Mouse (Mus musculus) thymus, adult 18-20 months (tissue): Measurements from ENCODE around the gene Scg3.
A peak's percentile ranks its signal among the peaks of the same experiment; 100 is the strongest.
"Not testable (repeated sequence)": the region's sequence is repeated elsewhere in the genome, so short reads cannot be mapped to it uniquely, and the experiment has no call there.

Experiments used
- DNase-seq, 2 experiments: peaks; one replicate each; pipeline ENCODE4 v3.0.0; 2022; ENCODE audit warnings: mixed read lengths in 2 of 2

Scg3 gene

DNA sequence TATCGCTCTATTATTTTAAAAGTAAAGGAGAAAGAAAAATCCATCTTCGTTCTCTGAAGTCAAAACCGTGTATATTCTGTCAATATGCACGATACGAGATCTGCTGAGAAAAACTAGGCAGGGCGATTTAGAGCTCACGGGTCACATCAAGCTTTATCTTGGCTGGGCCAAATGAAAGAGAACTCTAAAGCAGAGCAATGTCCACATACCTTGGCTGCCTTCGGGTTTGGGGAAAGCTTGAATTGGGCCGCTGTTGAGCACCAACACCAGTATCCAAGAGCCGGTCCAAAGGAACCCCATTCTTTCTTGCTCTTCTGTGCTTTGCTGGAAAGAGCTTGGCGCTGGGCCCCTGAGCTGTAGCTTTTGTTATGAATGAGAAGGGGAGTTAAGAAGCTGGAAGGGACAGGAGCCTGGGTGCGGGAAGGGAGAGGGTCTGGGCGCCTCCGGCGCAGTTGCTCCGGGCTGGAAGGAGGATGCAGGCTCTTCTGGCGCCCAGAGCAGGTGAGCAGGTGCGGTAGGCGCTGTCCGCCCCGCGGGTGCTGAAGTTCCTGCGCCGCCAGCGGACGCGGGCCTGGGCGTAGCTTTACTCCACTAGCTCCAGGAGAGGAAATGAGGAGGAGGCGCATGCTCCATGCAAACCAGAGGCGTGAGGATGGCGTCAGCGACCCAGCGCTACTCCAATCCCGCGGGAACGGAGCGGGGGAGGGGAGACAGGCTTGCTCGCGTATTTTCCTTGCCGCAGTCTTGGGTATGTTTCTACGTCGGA, at the start of gene Scg3:
TSS of gene Scg3 (minus strand) at position 631 of the 766 bp plus-strand sequence.
- DNase-seq = peak; percentile 12 to 15

DNA sequence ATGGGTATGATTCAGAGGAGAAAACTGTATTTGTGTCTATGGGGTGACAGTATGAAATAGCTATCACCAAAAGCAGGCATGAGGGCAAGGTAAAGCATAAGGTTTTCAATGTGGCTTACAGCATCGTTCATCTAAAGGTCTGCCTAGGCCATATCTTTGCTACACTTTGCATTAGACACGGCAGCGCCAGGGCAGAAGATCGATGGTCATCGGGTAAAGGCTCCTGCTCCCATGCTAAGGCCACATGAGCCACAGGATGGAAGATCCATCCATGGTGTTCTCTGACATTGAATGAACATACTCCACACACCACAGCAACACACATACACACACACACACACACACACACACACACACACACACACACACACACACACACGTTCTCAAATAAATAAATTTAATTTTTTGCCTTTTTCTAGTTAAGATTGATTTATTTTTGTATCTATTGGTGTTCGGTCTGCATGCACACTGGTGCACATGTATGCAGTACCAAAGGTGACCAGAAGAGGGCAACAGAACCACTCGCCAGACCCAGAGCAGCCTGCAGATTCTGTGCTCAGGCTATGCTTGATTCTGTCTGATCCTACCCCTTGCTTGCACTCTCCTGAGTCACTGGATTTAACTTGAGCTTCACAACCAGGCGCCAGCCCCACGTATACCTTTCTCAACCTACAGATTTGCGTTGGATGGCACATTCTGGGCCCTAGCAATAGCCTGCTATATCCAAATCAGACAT, 36.3 kb upstream of the Scg3 start:
- peak in 1 of 2 experiments; percentile 3 for DNase-seq

DNA sequence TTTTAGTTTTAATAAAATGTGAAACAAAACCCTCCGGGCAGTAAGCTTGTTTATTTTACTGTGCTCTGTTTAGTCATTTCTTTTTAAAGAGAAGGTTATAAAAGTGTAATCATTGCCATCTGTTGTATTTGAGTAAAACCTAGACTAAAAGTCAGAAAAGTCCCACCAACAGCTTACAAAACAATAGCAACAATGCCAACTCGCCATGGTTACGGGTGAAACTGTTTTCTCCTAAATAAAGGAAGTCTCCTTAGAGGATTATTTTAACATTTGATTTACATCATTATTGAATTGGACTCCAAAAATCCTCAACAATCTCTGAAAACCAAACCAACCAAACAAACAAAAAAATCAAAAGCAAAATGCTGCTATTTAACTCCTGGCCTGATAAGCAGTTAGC, 35.6 kb upstream of the Scg3 start:
- no peak for DNase-seq

DNA sequence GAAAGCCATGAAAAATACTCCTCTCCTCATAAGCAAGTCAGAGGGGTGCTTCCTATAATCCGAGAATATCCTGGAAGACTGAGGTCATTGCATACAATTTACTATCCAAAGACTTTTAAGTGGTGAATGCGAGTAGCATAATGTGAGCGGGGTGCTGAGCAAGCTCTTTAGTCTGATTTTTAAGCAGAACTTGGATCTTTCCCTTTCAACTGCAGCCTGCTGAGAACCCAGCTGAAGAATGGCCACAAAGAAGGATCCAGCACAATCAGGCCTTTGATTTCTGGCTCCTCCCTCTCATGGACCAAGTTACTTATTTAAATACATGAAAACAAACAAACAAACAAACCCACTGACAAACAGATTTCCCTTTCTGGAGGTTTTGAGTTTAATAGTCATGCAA, 916 bp upstream of the Scg3 start:
- DNase-seq = no peak

DNA sequence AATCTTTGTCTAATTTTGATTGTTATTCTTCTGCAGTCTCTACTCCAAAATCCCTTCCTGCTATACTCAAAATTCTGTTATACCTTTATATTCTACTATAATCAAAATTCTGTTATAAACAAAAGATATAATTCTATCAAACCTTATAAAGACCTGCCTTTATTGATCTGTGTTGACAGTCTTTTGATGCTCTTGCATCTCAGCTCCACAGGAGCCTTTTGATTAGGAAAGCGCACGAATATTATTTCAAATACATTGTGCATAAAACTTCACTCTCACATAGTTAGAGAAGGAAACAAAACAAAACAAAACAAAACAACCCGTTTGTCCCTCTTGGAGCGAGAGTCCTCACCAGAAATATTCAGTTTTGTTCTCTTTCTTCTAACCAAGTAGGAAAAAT, 436 bp upstream of the Scg3 start:
- DNase-seq = no peak

DNA sequence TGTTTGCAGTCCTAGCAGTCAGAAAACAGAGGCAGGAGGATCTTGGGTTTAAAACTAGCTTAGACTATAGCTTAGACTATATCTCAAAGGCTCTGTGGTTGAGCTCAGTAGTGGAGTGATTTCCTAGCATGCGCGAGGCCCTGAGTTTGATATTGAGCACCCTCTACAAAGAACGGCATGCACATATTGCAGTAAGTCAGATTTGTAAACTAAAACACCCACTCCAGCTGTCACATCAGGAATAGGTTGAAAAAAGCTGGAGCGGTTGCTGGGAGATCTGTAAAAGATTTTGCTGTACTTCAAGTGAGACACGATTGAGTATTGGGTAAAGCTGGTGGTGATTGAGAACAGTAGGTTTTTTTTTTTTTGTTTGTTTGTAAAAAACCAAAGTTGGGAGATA, 3.2 kb downstream of the Scg3 start:
- DNase-seq = no peak

DNA sequence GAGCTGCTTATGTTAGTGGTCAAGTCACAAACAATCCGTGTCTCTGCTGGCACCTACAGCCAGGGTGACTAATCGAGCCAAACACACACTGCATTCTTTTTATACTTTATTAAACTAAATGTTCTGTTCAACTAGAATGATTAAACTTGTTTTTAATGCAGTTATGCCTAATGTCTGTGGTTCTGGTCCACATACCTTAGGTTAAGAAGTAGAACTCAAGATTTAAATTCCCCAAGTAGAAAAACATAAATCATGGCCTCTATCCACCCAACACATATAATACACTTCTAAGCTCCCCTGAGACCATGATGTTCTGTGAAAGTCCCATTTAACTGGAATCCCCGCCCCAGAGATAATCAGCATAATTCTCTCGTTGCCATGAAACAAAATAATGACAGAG, 4.2 kb downstream of the Scg3 start:
- no peak for DNase-seq

DNA sequence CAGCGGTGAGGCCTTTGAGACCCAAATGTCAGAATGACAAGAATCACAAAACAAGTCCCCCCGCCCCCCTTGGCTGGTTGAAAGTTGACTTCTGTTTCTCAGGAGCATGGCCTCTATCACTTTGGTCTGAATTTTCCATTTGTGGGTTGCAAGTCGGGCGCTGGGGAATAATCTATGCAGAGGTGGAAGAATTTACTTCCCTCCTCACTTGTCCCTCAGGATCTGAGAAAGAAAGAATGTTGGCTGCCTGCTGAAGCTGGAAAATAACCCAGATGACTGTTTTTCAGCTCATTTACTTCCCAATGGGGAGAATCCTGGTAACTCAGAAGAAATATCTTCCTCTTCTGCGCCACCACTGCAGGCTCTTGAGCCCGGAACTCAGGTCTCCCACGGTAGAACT, 5.5 kb downstream of the Scg3 start:
- DNase-seq = no peak

DNA sequence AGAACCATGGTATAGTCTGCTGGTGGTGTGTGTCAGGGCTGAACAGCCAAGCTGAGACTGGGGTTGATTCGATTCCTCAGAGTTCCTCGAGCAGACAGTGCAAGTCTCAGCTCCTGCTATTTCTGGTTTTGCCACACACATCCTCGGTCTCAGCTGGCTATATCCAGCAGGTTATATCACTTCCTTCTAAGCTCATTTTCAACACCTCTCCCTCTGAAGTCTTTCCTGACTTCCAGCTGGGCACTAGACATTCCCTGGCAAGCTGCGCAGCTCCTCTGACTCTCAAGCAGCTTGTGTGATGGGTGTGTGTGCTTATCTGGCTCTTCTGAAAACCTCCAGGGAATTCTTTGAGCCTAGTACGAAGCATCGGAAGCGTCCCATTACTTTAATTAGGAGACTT, 7.6 kb downstream of the Scg3 start:
- DNase-seq = no peak

DNA sequence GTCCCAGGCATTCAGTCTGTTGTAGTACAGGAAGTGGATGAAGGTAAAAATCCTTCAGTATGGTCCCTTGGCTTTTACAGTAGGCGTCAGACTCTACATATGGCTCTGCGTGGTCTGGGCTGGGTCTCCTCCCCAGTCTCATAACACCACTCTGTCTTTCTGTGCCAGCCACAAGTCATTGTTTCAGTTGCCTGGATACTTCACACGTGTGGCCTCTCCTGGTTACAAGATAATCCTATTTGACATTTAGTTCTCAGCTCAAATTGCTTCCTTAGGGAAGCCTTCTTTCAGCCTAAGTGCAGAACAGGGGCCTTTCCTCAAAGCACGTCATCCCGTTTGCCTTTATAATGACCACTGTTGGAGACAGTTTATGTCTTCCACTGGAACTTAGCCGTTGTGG, 11.1 kb downstream of the Scg3 start:
- DNase-seq = no peak

DNA sequence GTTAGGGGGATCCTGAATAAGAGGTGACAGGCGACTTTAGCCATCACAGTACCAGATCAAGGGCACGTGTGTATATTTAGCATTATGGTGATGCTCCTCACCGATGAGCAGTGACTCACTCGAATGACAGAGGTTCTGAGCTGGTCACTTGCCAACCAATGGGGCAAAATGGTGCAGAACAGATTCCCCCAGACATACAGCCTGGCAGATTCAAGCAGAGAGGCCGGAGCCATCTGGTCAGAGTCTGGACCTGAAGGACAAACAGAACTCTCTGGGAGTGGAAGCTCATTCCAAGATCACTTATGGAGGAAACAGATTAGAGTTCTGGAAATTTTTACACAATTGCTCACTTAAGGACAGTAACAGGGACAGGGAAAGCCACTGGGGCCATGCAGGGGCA, 17.2 kb downstream of the Scg3 start:
- no peak for DNase-seq

DNA sequence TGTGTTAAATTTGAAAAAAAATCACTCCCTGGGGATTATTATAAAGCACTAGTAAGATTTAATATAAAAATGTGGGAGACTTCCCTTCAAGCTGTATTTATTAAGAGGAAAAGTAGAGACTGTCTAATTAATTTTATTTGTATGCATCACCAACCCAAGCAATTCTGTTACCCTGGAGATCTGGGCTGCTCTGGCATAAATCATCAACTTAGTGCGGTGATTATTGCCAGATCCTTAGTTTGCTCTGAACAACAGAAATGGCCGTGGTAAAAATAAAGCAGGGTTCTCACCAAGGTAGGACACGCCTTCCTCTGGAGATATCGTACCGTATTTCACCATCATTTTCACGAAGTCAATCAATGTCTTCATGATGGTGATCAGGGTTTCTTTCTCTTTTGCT, 18.5 kb downstream of the Scg3 start:
- DNase-seq = no peak

DNA sequence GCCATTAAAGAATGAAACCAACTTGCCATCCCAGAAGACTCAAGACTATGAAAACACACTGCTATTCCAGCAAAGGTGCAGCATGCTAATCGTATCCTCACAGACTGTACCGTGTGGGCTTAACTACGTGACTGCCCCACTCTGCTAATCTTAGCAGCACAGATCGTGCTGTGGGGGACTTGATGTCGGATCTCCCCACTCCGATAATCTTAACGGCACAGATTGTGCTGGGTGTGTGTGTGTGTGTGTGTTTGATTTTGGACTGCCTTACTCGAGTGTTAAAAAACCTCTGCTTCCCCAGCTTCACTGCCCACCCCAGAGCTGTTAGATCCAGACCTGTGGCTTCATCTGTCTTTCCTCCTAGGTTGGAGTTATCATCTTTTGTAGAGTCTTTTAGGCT, 22.9 kb downstream of the Scg3 start:
- DNase-seq = no peak

DNA sequence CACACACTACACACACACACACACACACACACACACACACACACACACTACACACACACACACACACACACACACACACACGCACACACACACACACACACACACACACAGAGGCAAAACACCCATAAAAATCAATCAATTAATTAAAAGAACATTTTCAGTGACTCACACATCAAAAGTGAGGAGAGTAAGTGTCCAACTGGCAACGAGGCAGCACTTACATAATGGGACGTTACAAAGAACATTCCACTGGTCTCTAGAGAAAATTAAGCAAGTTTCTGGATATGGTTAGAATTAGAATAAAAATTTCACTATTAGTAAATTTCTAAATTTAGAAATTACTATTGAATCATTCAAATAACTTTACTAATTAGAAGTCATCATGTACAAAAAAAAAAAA, 27.4 kb downstream of the Scg3 start:
- DNase-seq = not testable (repeated sequence)

DNA sequence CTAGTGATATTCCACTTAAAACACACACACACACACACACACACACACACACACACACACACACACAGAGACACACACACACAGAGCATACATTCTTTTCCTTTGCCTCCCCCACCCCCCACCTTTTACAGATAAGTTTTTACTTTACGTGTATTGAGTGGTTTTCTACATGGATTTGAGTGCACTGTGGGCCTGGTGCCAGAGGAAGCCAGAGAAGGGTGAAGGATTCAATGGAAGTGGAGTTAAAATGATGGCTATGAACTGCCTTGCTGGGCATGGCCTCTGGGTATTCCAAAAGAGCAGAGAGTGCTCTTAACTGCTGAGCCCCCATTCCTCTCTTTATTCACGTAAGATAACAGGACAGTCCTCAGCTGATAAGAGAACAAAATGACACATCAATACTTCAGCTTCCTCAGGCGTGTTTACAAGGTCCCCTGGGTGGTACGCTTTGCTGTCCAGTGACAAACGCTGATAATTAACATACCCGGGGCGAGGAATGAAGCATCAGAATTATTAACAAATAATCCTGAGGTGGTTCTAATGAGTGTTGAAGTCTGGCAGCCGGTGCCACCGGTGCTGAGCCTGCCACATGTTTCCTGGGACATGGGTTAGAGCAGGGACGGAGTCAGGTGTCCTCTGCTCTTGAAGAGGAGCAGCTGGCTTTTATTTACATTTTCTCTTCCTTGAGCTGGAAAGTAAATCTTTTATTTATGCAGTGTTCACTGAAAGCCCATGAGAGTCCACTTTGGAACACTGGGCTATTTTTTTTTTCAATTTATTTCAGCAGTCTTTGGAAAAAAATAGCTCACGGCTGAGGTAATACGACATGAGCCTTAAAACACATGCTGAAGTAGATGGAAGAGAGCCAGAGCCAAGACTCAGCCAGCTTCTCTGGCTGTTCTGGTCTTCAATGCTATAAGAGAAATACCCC, 29.6 kb downstream of the Scg3 start:
- DNase-seq = no peak

DNA sequence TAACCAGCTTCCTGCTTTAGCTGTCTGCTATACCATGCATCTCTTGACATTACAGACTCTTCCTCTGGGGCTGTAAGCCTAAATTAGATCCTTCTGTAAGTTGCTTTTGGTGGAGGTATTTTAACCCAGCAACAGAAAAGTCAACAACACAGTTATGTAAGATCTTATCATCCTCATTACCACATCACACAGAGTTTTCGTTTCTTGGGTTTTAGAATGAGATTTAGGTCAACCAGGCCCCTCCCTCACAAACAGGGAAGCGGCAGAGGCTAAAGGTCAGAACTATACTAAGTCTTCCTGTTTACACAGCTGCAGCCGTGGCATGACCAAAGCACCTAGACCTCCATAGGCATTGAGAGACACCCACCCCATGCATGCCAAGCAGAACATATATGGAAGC, 38.5 kb downstream of the Scg3 start:
- peak; percentile 25 to 52 for DNase-seq

DNA sequence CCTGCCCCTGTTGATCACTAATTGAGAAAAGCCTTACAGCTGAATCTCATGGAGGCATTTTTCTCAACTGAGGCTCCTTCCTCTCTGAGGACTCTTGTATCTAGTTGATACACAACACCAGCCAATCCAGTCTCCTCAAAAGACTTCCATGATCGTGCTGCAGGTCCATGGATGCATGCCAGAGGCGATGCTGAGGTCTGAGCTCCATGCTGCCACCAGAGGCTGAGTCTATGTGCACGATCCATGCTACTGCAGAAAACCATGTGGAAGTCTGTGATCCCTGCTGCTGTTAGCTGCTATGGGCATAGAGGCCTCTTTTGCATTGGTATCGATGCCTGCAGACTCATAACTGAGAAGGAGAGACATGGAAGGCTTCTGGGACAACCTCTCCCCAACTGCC, 49.6 kb downstream of the Scg3 start:
- DNase-seq = no peak

DNA sequence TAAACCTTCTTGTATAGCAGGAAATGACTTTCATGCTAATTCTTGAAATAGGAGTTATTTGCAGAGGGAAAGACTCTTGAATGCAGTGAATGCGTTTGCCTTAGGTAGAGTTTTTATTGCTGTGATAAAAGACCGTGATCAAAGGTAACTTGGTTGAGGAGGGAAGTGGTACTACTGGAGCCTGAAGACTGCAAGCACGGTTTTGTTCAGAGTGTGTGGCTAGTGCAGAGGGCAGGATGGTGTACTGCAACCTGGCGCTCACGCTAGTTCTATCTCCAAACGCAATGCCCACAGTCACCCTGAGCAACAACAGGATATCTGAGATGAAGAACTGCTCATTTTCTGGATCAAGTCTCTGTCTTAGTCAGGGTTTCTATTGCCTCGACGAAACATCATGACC, 50.3 kb downstream of the Scg3 start:
- DNase-seq = no peak

DNA sequence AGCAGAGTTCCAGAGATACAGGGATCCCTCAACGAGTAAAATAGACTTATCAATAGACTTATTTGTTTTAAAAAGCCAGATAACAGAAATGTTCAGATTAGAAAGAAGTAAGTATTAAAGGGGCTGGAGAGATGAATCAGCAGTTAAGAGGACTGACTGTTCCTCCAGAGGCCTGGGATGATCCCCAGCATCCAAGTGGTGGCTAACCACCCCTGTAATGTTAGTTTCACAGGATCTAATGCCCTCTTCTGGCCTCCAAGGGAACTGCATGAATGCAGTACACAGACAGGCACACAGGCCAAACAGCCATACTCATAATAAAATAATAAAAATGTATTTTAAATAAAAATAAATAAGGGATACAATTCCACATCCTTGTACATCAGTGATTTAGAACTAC, 51.0 kb downstream of the Scg3 start:
- no peak for DNase-seq

DNA sequence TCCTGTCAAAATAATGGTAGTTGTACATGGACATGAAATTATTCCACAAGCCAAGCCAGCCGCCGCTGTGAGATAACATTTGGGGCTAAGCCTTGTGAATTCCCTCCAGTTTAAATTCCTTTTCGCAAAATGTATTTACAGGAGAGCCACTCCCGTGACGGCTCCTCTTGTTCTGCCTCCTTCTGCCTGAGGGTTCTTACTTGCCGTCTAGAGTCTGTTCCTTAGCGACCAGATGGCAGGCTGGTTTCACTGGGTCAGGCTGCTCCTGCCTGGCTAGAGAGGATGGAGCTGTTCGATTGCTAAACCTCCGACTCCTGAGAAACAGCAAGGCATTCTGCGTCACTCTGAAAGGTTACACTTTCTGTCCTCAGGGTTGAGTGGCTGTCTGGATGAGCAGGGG, 51.7 kb downstream of the Scg3 start:
- DNase-seq = no peak

DNA sequence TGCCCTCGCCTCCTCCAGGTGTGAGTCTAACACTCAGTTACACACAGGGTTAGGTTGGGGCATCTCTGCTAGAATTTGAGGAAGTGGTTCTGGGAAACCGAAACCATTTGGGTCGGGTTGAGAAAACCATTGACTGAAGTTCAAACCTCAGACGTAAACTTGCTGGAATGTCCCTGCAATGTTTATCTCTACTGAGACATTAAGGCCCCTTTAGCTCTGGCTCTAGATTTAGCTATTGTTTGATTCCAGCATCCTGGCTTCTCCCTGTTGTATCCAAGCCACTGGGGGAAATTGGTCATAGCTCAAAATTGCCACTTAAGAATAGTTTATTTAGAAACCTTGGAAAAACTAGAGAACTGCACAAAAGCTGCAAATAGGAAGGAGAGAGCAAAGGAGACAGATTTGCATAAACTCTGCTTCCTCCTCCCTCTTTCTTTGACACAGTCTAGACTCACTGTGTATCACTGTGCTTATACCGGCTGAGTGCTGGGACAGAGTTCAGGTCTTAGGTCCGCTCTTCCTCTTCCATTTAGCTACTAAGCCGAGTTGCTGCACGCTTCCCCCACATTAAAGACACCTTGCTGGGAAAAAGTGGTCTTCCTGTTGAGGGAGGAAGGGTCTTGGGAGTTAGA, 52.9 kb downstream of the Scg3 start:
- DNase-seq = no peak

DNA sequence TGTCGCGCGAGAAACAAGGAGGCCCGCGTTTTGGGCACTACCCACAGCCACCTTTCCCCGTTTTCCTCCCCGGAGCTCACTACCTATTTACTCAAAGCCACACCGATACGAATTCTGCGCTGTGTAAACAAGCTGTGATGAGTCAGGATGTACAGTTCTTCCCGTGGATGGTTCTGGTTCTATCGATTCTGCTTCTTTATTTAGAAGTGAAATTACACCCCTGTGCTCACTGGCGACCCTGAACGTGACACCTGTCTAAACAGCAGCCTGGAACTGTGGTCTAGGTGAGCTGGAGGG, 57.6 kb downstream of the Scg3 start:
- no peak for DNase-seq
